Mouse (Mus musculus) adrenal gland, adult (tissue): ENCODE results near the gene Fbxo30.
"Not testable (repeated sequence)": the region's sequence is repeated elsewhere in the genome, so short reads cannot be mapped to it uniquely, and the experiment has no call there.

Experiments used
- DNase-seq, 2 experiments: peaks; one replicate each; pipeline ENCODE4 v3.0.0; 2022 to 2023; ENCODE audit warnings: low spot score in 1 of 2; ENCODE audit not compliant: inconsistent age in 2 of 2

The Fbxo30 gene

GRCm38 (mm10) chr10:11280578-11281463 is at the start of gene Fbxo30:
Fbxo30 (plus strand) TSS chr10:11281330.
- peak; percentile 96 to 99 for DNase-seq

- DNase-seq: no peak
These were observed 47.9 kb upstream of the Fbxo30 start for GRCm38 (mm10) chr10:11233208-11233607.

- not testable (repeated sequence) for DNase-seq
These were observed 38.1 kb upstream of the Fbxo30 start for GRCm38 (mm10) chr10:11242988-11243387.

GRCm38 (mm10) chr10:11248210-11248609 is 32.9 kb upstream of the Fbxo30 start:
- DNase-seq: no peak

- no peak for DNase-seq
These were observed 30.7 kb upstream of the Fbxo30 start for GRCm38 (mm10) chr10:11250247-11250997.

- DNase-seq: not testable (repeated sequence)
These were observed 27.5 kb upstream of the Fbxo30 start for GRCm38 (mm10) chr10:11253581-11253980.

- DNase-seq: no peak
These were observed 21.0 kb upstream of the Fbxo30 start for GRCm38 (mm10) chr10:11260119-11260518.

GRCm38 (mm10) chr10:11262292-11262691 is 18.8 kb upstream of the Fbxo30 start:
- DNase-seq: not testable (repeated sequence)

- DNase-seq: not testable (repeated sequence)
These were observed 17.3 kb upstream of the Fbxo30 start for GRCm38 (mm10) chr10:11263795-11264194.

- DNase-seq: no peak
These were observed 12.0 kb upstream of the Fbxo30 start for GRCm38 (mm10) chr10:11269165-11269564.

- peak in 1 of 2 experiments; percentile 63 for DNase-seq
These were observed 6.7 kb upstream of the Fbxo30 start for GRCm38 (mm10) chr10:11274431-11274830.

GRCm38 (mm10) chr10:11280235-11280577 is 924 bp upstream of the Fbxo30 start:
- peak in 1 of 2 experiments; percentile 24 for DNase-seq

- peak; percentile 59 to 85 for DNase-seq
These were observed 572 bp downstream of the Fbxo30 start for GRCm38 (mm10) chr10:11281498-11282305.

- no peak for DNase-seq
These were observed 1.1 kb downstream of the Fbxo30 start for GRCm38 (mm10) chr10:11282306-11282631.

GRCm38 (mm10) chr10:11298418-11298817 is 17.3 kb downstream of the Fbxo30 start:
- no peak for DNase-seq

- DNase-seq: no peak
These were observed 24.4 kb downstream of the Fbxo30 start for GRCm38 (mm10) chr10:11305365-11306053.

GRCm38 (mm10) chr10:11306054-11306367 is 24.9 kb downstream of the Fbxo30 start:
- DNase-seq: no peak

- no peak for DNase-seq
These were observed 28.7 kb downstream of the Fbxo30 start for GRCm38 (mm10) chr10:11309866-11310265.

GRCm38 (mm10) chr10:11310481-11310880 is 29.4 kb downstream of the Fbxo30 start:
- no peak for DNase-seq

- not testable (repeated sequence) for DNase-seq
These were observed 36.8 kb downstream of the Fbxo30 start for GRCm38 (mm10) chr10:11317856-11318454.
